Mouse (Mus musculus): ENCODE data around the gene Zswim2.
"Not testable (repeated sequence)": the region's sequence is repeated elsewhere in the genome, so short reads cannot be mapped to it uniquely, and the experiment has no call there.

DNA sequence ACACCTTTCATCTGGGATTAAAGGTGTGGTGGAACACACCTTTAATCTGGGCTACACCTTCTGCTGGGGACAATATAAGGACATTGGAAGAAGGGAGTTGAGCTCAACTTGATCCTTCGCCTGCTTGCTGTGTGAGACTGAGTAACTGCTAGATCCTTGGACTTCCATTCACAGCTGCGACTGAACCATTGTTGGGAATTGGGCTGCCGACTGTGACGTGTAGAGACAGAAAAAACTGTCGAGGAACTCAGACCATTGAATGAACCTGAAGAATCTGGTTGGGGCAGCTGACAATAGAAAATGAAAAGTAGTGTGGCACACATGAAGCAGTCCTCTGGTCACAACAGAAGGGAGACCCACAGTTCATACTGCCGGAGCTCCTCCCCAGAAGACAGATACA, 49.2 kb upstream of the Zswim2 start, which contains the start of gene Gm13691:
- not testable (repeated sequence) for TF ChIP-seq CTCF (IDR thresholded peaks at IDR 0.05; ENCODE audit: control insufficient read depth, insufficient read depth, insufficient replicate concordance, low read depth, low read length); POLR2A (IDR thresholded peaks at IDR 0.05; ENCODE audit: control insufficient read depth, low read depth, low read length)
